Mouse (Mus musculus): Measurements from ENCODE around the gene Areg.

The Areg gene

DNA sequence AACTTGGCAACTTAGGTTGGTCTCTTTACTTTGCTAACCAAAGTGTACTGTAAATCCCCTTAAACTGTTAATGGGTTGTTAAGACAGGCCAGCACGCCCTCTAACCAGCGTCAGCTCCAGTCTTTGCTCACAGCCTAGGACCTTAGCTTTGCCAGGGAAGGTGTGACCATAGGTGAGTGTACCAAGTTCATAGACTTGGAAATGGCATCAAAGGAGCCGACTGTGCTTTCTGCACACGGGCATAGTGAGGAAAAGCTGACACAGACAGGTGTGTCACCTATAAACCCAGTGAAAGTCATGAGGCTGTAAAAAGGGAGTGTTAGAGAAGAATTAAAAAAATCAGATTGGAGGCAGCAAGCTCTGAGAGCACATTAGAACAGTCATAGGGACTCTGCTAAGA, 23.4 kb downstream of the Areg start:
- DNase-seq (ENCODE audit: low read depth, low spot score), result no peak

DNA sequence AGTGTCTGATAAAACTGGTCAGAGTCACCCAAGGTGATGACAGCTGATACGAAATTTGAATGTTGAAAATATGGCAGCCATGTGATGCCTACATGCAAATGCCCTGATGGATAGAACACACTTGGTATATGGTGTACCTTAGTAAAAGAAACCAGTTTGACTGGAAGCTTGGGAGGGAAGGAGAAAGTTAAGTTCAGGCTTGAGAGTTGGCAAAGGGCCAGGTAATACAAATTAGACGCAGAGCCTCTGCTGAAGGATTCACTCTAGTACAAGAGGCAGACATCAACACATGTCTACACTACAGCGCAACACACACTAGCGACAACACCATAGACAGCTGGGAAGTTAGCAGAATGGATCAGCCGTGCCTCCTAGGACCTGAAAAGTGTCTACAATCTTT, 27.2 kb downstream of the Areg start:
- peak; percentile 60 for DNase-seq (ENCODE audit: low read depth, low spot score)

- DNase-seq (ENCODE audit: low read depth, low spot score), result no peak
Observed at GRCm38 (mm10) chr5:91176397-91176796, 37.0 kb downstream of the Areg start.

DNA sequence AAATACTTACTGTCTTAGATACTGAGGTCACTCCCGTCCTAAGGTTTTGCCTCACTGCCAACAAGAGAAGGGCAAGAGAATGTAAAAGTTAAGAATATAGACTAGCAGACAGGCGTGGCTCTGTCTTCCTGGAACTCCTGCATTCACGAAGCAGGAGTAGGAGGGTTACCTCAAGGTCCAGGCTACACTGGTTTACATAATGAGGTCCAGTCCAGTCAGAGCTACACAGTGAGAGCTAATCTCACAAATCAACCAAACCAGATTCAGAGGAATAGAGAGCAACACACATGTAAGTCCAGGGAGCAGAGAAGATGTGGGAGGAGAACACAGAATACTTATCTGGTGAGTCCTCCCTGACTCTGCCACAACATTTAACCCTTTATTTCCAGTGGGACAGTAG, 55.2 kb downstream of the Areg start:
- DNase-seq (ENCODE audit: low read depth, low spot score), result peak; percentile 64
